Mouse (Mus musculus) cerebellum, postnatal 14 days (tissue): Measurements from ENCODE around the gene Zcchc8.

Experiments
- DNase-seq, 2 experiments: peaks; one replicate each; pipeline ENCODE4 v3.0.0; 2021; ENCODE audit warnings: mixed read lengths in 2 of 2

The Zcchc8 gene

GRCm38 (mm10) chr5:123683377-123684220, 37.3 kb downstream of the Zcchc8 start:
- peak; percentile 86 to 87 for DNase-seq

GRCm38 (mm10) chr5:123683043-123683376, 37.9 kb downstream of the Zcchc8 start:
- no peak for DNase-seq

- no peak for DNase-seq
Observed at GRCm38 (mm10) chr5:123682372-123682771, 38.5 kb downstream of the Zcchc8 start.

- peak; percentile 46 to 63 for DNase-seq
Observed at GRCm38 (mm10) chr5:123679546-123680263, 41.2 kb downstream of the Zcchc8 start.

GRCm38 (mm10) chr5:123679106-123679505, 41.8 kb downstream of the Zcchc8 start:
- DNase-seq = peak; percentile 23 to 32

GRCm38 (mm10) chr5:123675717-123676116, 45.2 kb downstream of the Zcchc8 start:
- DNase-seq = no peak

GRCm38 (mm10) chr5:123675221-123675620, 45.7 kb downstream of the Zcchc8 start:
- DNase-seq = no peak

- no peak for DNase-seq
Observed at GRCm38 (mm10) chr5:123671473-123671820, 49.5 kb downstream of the Zcchc8 start.

GRCm38 (mm10) chr5:123670800-123671472, 50.0 kb downstream of the Zcchc8 start:
- DNase-seq = no peak

- no peak for DNase-seq
Observed at GRCm38 (mm10) chr5:123669991-123670799, 50.7 kb downstream of the Zcchc8 start.

- no peak for DNase-seq
Observed at GRCm38 (mm10) chr5:123667915-123668314, 53.0 kb downstream of the Zcchc8 start.

- no peak for DNase-seq
Observed at GRCm38 (mm10) chr5:123665956-123666355, 54.9 kb downstream of the Zcchc8 start.

GRCm38 (mm10) chr5:123664329-123664728, 56.6 kb downstream of the Zcchc8 start:
- DNase-seq = no peak

GRCm38 (mm10) chr5:123662059-123662458, 58.8 kb downstream of the Zcchc8 start:
- no peak for DNase-seq

- no peak for DNase-seq
Observed at GRCm38 (mm10) chr5:123661602-123662001, 59.3 kb downstream of the Zcchc8 start.

- no peak for DNase-seq
Observed at GRCm38 (mm10) chr5:123657651-123658050, 63.2 kb downstream of the Zcchc8 start.

GRCm38 (mm10) chr5:123654937-123655336, 66.0 kb downstream of the Zcchc8 start:
- no peak for DNase-seq

GRCm38 (mm10) chr5:123653287-123653801, 67.6 kb downstream of the Zcchc8 start:
- DNase-seq = no peak

- no peak for DNase-seq
Observed at GRCm38 (mm10) chr5:123650825-123651224, 70.1 kb downstream of the Zcchc8 start.
